Mouse (Mus musculus): ENCODE results near the gene Prap1. TPM values are rescaled to one million over a fixed set of nuclear protein-coding genes. Genes with fewer than 3 reads are reported as not detected.
A peak's percentile ranks its signal among the peaks of the same experiment; 100 is the strongest.

Prap1 gene
- polyA plus RNA-seq, 1 experiment, result not detected

- Histone ChIP-seq H3K4me3 (ENCODE audit: insufficient read depth, low read length) (no peak overlapping the region), H3K27ac (ENCODE audit: insufficient read depth, low read length) (no peak overlapping the region), H3K4me1 (ENCODE audit: control insufficient read depth, insufficient read depth, low read length) (no peaks in the 10 kb centered on the region)
- TF ChIP-seq CTCF (IDR thresholded peaks at IDR 0.05; ENCODE audit: borderline replicate concordance, insufficient read depth, low read length) (no peak), POLR2A (IDR thresholded peaks at IDR 0.05; ENCODE audit: low read depth, low read length) (no peak)
These were observed 10.8 kb downstream of the Prap1 start for GRCm38 (mm10) chr7:140104009-140104408.

DNA sequence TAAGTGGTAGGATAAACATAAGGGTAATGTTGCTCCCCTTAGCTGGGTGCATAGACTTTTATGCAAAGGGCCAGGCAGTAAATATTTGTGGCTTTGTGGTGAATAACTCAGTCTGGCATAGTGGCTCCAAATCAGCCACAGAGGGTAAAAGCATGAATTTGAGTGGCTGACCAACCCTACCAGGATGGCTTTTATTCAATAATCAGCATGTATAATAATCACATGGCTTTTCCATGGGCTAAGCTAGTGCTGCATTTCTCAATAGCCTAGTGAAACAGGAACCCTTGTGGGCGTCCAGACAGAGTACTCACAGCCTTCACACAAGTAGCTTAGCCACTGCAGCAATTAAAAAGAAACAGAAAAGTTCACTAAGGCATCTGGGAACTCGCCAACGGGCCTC lies 18.7 kb downstream of the Prap1 start:
- Histone ChIP-seq H3K4me3 (ENCODE audit: insufficient read depth, low read length) (no peak overlapping the region), H3K4me1 (ENCODE audit: control insufficient read depth, insufficient read depth, low read length) (no peaks in the 10 kb centered on the region; the same call in 1 of the 2 replicates), H3K27ac (ENCODE audit: insufficient read depth, low read length) (peak overlapping the region; percentile 4; the same call in 1 of the 2 replicates)
- no peak for TF ChIP-seq CTCF (IDR thresholded peaks at IDR 0.05; ENCODE audit: borderline replicate concordance, insufficient read depth, low read length)
- no peak for TF ChIP-seq POLR2A (IDR thresholded peaks at IDR 0.05; ENCODE audit: low read depth, low read length)

GRCm38 (mm10) chr7:140115583-140116328 lies 22.6 kb downstream of the Prap1 start, which contains the start of gene Paox:
Gene Paox, plus strand, starts transcription at chr7:140115799.
- TF ChIP-seq CTCF (IDR thresholded peaks at IDR 0.05; ENCODE audit: borderline replicate concordance, insufficient read depth, low read length) (no peak), POLR2A (IDR thresholded peaks at IDR 0.05; ENCODE audit: low read depth, low read length) (peak; percentile 58)
- peak within 1 kb of the TSS; percentile 80 for H3K4me3 ChIP-seq (ENCODE audit: insufficient read depth, low read length)
- no peaks in the 10 kb centered on the region; the same call in 1 of the 2 replicates for H3K4me1 ChIP-seq (ENCODE audit: control insufficient read depth, insufficient read depth, low read length)
- peak within 1 kb of the TSS; percentile 94 for H3K27ac ChIP-seq (ENCODE audit: insufficient read depth, low read length)

- peak; percentile 89 for TF ChIP-seq POLR2A (IDR thresholded peaks at IDR 0.05; ENCODE audit: low read depth, low read length)
- TF ChIP-seq CTCF (IDR thresholded peaks at IDR 0.05; ENCODE audit: borderline replicate concordance, insufficient read depth, low read length), result no peak
- H3K27ac ChIP-seq (ENCODE audit: insufficient read depth, low read length), result peak within 1 kb of the TSS; percentile 94
- no peaks in the 10 kb centered on the region for H3K4me1 ChIP-seq (ENCODE audit: control insufficient read depth, insufficient read depth, low read length)
- H3K4me3 ChIP-seq (ENCODE audit: insufficient read depth, low read length), result peak within 1 kb of the TSS; percentile 80
These were observed 23.3 kb downstream of the Prap1 start, which contains the start of gene Echs1 for GRCm38 (mm10) chr7:140116329-140117054. Gene Echs1, minus strand, starts transcription at chr7:140116476.

DNA sequence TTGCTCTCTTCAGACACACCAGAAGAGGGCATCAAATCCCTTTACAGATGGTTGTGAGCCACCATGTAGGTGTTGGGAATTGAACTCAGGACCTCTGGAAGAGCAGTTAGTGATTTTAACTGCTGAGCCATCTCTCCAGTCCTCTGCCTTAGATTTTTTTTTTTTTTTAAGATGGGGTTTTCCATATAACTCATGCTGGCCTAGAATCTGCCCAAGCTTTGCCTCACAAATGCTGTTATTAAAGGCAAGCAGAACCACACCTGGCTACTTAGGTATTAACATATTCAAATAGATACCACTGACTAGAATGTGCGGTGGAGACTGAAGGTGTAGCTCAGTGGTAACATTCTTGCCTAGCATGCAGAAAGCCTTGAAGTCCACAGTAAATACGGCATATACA lies 27.3 kb downstream of the Prap1 start:
- Histone ChIP-seq H3K4me3 (ENCODE audit: insufficient read depth, low read length) (no peak overlapping the region), H3K27ac (ENCODE audit: insufficient read depth, low read length) (no peak overlapping the region), H3K4me1 (ENCODE audit: control insufficient read depth, insufficient read depth, low read length) (no peaks in the 10 kb centered on the region)
- TF ChIP-seq CTCF (IDR thresholded peaks at IDR 0.05; ENCODE audit: borderline replicate concordance, insufficient read depth, low read length) (no peak), POLR2A (IDR thresholded peaks at IDR 0.05; ENCODE audit: low read depth, low read length) (no peak)

DNA sequence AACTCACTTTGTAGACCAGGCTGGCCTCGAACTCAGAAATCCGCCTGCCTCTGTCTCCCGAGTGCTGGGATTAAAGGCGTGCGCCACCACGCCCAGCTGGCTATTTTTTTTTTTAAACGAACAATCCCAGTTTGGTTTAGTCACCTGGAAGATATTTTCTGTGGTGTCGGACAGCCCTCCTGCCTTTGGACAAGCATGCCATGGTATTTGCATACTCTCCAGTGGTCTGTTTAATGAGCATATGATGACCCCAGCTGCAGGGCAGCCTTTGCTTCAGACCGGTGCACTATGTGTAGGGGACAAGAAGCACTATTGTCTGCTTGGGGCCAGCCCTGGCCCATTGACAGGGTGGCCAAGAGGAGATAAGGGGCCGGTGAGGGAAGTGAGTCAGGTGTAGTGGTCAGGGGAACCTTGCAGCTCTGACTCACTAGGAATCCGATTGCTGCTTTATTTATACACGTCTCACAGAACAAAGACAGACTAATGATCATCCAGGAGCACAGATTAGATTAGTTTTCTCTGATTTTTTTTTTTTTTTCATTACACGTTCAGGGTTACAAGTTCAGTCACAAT lies 28.2 kb downstream of the Prap1 start:
- TF ChIP-seq CTCF (IDR thresholded peaks at IDR 0.05; ENCODE audit: borderline replicate concordance, insufficient read depth, low read length) (no peak), POLR2A (IDR thresholded peaks at IDR 0.05; ENCODE audit: low read depth, low read length) (no peak)
- Histone ChIP-seq H3K27ac (ENCODE audit: insufficient read depth, low read length) (no peak overlapping the region), H3K4me1 (ENCODE audit: control insufficient read depth, insufficient read depth, low read length) (no peaks in the 10 kb centered on the region), H3K4me3 (ENCODE audit: insufficient read depth, low read length) (no peak overlapping the region)

GRCm38 (mm10) chr7:140122765-140123164 lies 29.6 kb downstream of the Prap1 start:
- peaks cover 2% of the 10 kb centered on the region; the same call in 1 of the 2 replicates for H3K4me1 ChIP-seq (ENCODE audit: control insufficient read depth, insufficient read depth, low read length)
- no peak overlapping the region for H3K4me3 ChIP-seq (ENCODE audit: insufficient read depth, low read length)
- no peak for TF ChIP-seq CTCF (IDR thresholded peaks at IDR 0.05; ENCODE audit: borderline replicate concordance, insufficient read depth, low read length)
- no peak for TF ChIP-seq POLR2A (IDR thresholded peaks at IDR 0.05; ENCODE audit: low read depth, low read length)
- H3K27ac ChIP-seq (ENCODE audit: insufficient read depth, low read length), result 0 out of 2 replicates have a peak overlapping the region, but pooled peaks have one; percentile 23

DNA sequence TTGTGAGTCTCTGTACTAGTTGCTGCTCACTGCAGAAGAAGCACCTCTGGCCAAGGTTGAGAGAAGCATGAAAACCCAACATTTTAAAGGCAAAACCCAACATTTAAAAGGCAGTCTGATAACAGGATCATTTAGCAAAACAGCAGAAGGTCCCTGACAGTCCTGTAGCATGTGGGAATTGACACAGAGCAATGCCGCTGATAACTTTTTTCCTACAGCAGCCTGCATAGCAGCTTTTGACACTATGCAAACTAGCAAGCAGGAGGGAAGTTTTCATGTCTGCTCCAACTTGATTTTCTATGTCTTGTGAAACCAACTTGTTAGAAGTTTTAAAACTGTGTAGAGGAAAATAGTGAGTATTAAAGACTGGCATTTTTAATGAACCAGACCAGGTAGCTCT lies 31.2 kb downstream of the Prap1 start:
- peaks cover 2% of the 10 kb centered on the region; the same call in 1 of the 2 replicates for H3K4me1 ChIP-seq (ENCODE audit: control insufficient read depth, insufficient read depth, low read length)
- H3K27ac ChIP-seq (ENCODE audit: insufficient read depth, low read length), result no peak overlapping the region
- H3K4me3 ChIP-seq (ENCODE audit: insufficient read depth, low read length), result no peak overlapping the region
- TF ChIP-seq POLR2A (IDR thresholded peaks at IDR 0.05; ENCODE audit: low read depth, low read length) (no peak), CTCF (IDR thresholded peaks at IDR 0.05; ENCODE audit: borderline replicate concordance, insufficient read depth, low read length) (no peak)

DNA sequence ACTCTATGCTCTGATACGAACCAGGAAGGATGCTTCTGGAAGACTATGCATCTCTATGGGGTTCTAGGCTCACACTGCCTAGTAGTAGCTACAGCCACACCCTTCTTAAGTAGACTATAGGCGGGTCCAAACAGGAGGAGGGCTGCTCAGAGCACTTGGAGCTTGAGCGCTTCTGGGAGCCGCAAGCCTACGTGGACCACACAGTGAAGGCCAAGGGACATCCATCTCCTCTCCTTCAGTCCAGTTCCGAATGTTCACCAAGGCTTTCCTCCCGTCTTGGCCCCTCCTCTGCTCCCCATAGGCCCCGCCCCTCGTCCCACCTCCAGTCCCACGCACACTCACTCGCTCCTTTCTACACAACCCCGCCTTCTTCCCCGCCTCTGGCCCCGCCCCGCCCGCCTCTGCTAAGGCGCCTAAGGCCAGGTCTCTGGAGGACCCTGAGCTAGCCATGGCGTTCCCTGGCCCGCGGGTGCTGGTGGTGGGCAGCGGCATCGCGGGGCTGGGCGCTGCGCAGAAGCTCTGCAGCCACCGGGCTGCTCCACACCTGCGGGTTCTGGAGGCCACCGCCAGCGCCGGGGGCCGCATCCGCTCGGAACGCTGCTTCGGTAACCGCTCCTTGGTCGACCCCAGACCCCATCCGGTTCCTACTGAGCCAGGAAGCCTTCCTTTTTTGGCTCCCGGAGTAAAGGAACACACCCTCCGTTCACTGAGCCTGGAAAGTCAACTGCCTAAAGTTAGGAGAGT lies 32.3 kb downstream of the Prap1 start:
- Histone ChIP-seq H3K4me1 (ENCODE audit: control insufficient read depth, insufficient read depth, low read length) (peaks cover 2% of the 10 kb centered on the region; the same call in 1 of the 2 replicates), H3K27ac (ENCODE audit: insufficient read depth, low read length) (no peak overlapping the region), H3K4me3 (ENCODE audit: insufficient read depth, low read length) (peak overlapping the region; percentile 65)
- TF ChIP-seq CTCF (IDR thresholded peaks at IDR 0.05; ENCODE audit: borderline replicate concordance, insufficient read depth, low read length) (no peak), POLR2A (IDR thresholded peaks at IDR 0.05; ENCODE audit: low read depth, low read length) (peak; percentile 86)
